In genomic region chr14:114791831-114792224, GRCm38 (mm10) we compare ENCODE assay signal across 9 mouse cellular contexts.
DNase-seq lines count a peak whose midpoint lies in the region; ATAC-seq and TF ChIP-seq lines count a peak whose summit lies in the region.
"Had no signal": no experiment of that assay in that cellular context is flagged by ENCODE, and none has a peak within 500 bp of the region (broad histone marks: within the 10 kb centered on the region; RNA-seq: fewer than 3 reads in every experiment).

No protein-coding gene starts in this region.

- peak; percentile 59; the same call in 1 of the 2 replicates for ATAC-seq in embryonic facial prominence, embryonic 11.5 days (replicated peaks; ENCODE audit: insufficient number of reproducible peaks, low FRiP score, low TSS enrichment, low read depth)
- peak; percentile 61 for ATAC-seq in forebrain, embryonic 16.5 days
- peak; percentile 54 for ATAC-seq in midbrain, embryonic 16.5 days

- no peak overlapping the region for H3K9ac ChIP-seq in embryonic facial prominence, embryonic 11.5 days (replicated peaks; ENCODE audit: low read length)
- H3K9ac ChIP-seq in forebrain, embryonic 16.5 days (replicated peaks; ENCODE audit: low read depth, low read length), result no peak overlapping the region
- no peak overlapping the region for H3K9ac ChIP-seq in midbrain, embryonic 16.5 days (ENCODE audit: low read depth, low read length)

- no peak overlapping the region for H3K4me3 ChIP-seq in layer of hippocampus, adult 2 months
- no peak overlapping the region for H3K4me3 ChIP-seq in embryonic facial prominence, embryonic 11.5 days (ENCODE audit: low read depth, low read length)
- H3K4me3 ChIP-seq in forebrain, embryonic 16.5 days (replicated peaks; ENCODE audit: low read length), result no peak overlapping the region
- no peak overlapping the region for H3K4me3 ChIP-seq in midbrain, embryonic 16.5 days (ENCODE audit: low read depth, low read length)

- no peak for DNase-seq in layer of hippocampus, adult 2 months (ENCODE audit: low spot score in 2 of 2)
- DNase-seq in layer of hippocampus, postnatal 14 days (ENCODE audit: low spot score in 2 of 2), result no peak
- DNase-seq in embryonic facial prominence, embryonic 11.5 days (ENCODE audit: low spot score), result no peak
- DNase-seq in gastrocnemius, postnatal 36 days, result no peak
- DNase-seq in left cerebral cortex, postnatal 10 days (ENCODE audit: extremely low spot score in 1 of 2, low spot score in 2 of 2), result no peak
- DNase-seq in retina, postnatal 1 day, result no peak

- no peak overlapping the region for H3K4me2 ChIP-seq in embryonic facial prominence, embryonic 11.5 days (ENCODE audit: low read depth, low read length)
- H3K4me2 ChIP-seq in forebrain, embryonic 16.5 days (ENCODE audit: low read length), result no peak overlapping the region
- no peak overlapping the region for H3K4me2 ChIP-seq in midbrain, embryonic 16.5 days (ENCODE audit: low read length)

- no peaks in the 10 kb centered on the region for H3K9me3 ChIP-seq in embryonic facial prominence, embryonic 11.5 days (replicated peaks; ENCODE audit: control insufficient read depth, low read length)
- H3K9me3 ChIP-seq in forebrain, embryonic 16.5 days (ENCODE audit: control insufficient read depth, low read length), result no peaks in the 10 kb centered on the region
- no peaks in the 10 kb centered on the region for H3K9me3 ChIP-seq in midbrain, embryonic 16.5 days (replicated peaks; ENCODE audit: control insufficient read depth, low read length, poor library complexity, severe bottlenecking)

- WGBS in embryonic facial prominence, embryonic 11.5 days, result 66% methylated on average over 4 of the region's 4 CpGs
- WGBS in forebrain, embryonic 16.5 days, result 62% methylated on average over 4 of the region's 4 CpGs
- WGBS in midbrain, embryonic 16.5 days, result 62% methylated on average over 4 of the region's 4 CpGs

- H3K27me3 ChIP-seq in embryonic facial prominence, embryonic 11.5 days (ENCODE audit: control insufficient read depth, insufficient read depth, low read length), result no peaks in the 10 kb centered on the region
- H3K27me3 ChIP-seq in forebrain, embryonic 16.5 days (replicated peaks; ENCODE audit: control insufficient read depth, insufficient read depth, low read length), result no peaks in the 10 kb centered on the region
- H3K27me3 ChIP-seq in midbrain, embryonic 16.5 days (ENCODE audit: control insufficient read depth, insufficient read depth, low read depth, low read length), result no peaks in the 10 kb centered on the region; the same call in 1 of the 2 replicates

- intact Hi-C loops in gastrocnemius, postnatal 36 days (cut with DNase I), result no loop called here
- intact Hi-C loops in left cerebral cortex, postnatal 10 days (cut with DNase I), result no loop called here

- H3K4me1 ChIP-seq in embryonic facial prominence, embryonic 11.5 days (ENCODE audit: control insufficient read depth, insufficient read depth, low read length), result no peaks in the 10 kb centered on the region
- no peaks in the 10 kb centered on the region for H3K4me1 ChIP-seq in forebrain, embryonic 16.5 days (replicated peaks; ENCODE audit: control insufficient read depth, insufficient read depth, low read length)
- H3K4me1 ChIP-seq in midbrain, embryonic 16.5 days (ENCODE audit: control insufficient read depth, insufficient read depth, low read length), result peaks cover 9% of the 10 kb centered on the region

- no peak overlapping the region for H3K27ac ChIP-seq in layer of hippocampus, adult 2 months
- no peak overlapping the region for H3K27ac ChIP-seq in embryonic facial prominence, embryonic 11.5 days (replicated peaks; ENCODE audit: low read depth, low read length)
- no peak overlapping the region for H3K27ac ChIP-seq in forebrain, embryonic 16.5 days (ENCODE audit: low read length)
- H3K27ac ChIP-seq in midbrain, embryonic 16.5 days (ENCODE audit: low read length), result no peak overlapping the region
- H3K27ac ChIP-seq: gastrocnemius, adult 2 months had no signal

- peak; percentile 1; the same call in 1 of the 2 replicates for TF ChIP-seq CTCF in layer of hippocampus, adult 2 months (conservative IDR thresholded peaks at IDR 0.05)

- no peaks in the 10 kb centered on the region for H3K36me3 ChIP-seq in embryonic facial prominence, embryonic 11.5 days (replicated peaks; ENCODE audit: control insufficient read depth, insufficient read depth, low read depth, low read length)
- no peaks in the 10 kb centered on the region for H3K36me3 ChIP-seq in forebrain, embryonic 16.5 days (ENCODE audit: control insufficient read depth, insufficient read depth)
- H3K36me3 ChIP-seq in midbrain, embryonic 16.5 days (ENCODE audit: control insufficient read depth, insufficient read depth, low read length), result no peaks in the 10 kb centered on the region
